In the genomic region with DNA sequence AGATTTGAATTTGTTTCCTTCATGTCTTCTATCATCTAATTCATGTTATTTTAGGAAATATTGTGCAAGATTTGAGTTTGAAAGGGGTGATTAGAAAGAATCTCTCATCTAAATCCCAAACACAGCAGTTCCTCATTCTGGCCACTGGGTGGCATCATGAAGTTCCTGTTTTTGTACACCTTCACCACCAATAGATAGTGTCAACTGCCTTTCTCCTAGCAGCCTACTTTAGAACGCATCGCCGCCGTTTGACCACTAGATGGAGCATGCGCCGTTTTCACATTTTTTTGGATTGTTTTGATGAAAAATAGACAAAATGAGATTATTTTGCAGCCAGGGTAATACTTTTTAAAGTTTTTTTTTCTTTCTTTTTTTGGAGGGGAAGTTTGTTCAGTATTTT, we compare ENCODE assay signal across 9 mouse cellular contexts.
DNase-seq lines count a peak whose midpoint lies in the region; ATAC-seq and TF ChIP-seq lines count a peak whose summit lies in the region.
"Had no signal": no experiment of that assay in that cellular context is flagged by ENCODE, and none has a peak within 500 bp of the region (broad histone marks: within the 10 kb centered on the region; RNA-seq: fewer than 3 reads in every experiment).

No protein-coding gene starts in this region.

- TF ChIP-seq POLR2A in brain, embryonic 14.5 days (IDR thresholded peaks at IDR 0.05; ENCODE audit: borderline replicate concordance, extremely low read depth, insufficient read depth, insufficient read length, poor library complexity, severe bottlenecking): no peak

- peak; percentile 84 for ATAC-seq in hindbrain, embryonic 11.5 days (ENCODE audit: low FRiP score)

- H3K4me3 ChIP-seq in ES-E14 (ENCODE audit: insufficient read depth in 1 of 2, low read depth in 1 of 2, low read length in 2 of 2, poor library complexity in 1 of 2, severe bottlenecking in 1 of 2): no peak overlapping the region
- no peak overlapping the region for H3K4me3 ChIP-seq in hindbrain, embryonic 11.5 days (ENCODE audit: low read depth, low read length)
- H3K4me3 ChIP-seq: limb, embryonic 12.5 days had no signal

- peak; percentile 55 for DNase-seq in ES-E14 (ENCODE audit: low read depth, low spot score)
- DNase-seq in brain, embryonic 14.5 days (ENCODE audit: low read depth): peak; percentile 90
- peak; percentile 7 for DNase-seq in fibroblast of lung, adult 2 months (ENCODE audit: low read depth)
- DNase-seq in hindbrain, embryonic 11.5 days (ENCODE audit: low spot score): peak; percentile 76
- peak; percentile 65 for DNase-seq in layer of hippocampus, adult 9-10 months (ENCODE audit: low spot score)
- peak; percentile 63 for DNase-seq in lung, postnatal 25 days (ENCODE audit: low spot score)
- peak; percentile 82 for DNase-seq in retina, postnatal 1 day
- peak; percentile 56 to 60 for DNase-seq in thymus, postnatal 36 days

- in situ Hi-C loops in ES-E14 (cut with MboI; ENCODE audit: low sequenced_read_pairs in 2 of 2, unreplicated experiment in 2 of 2): no loop called here

- TF ChIP-seq CTCF in brain, embryonic 14.5 days (IDR thresholded peaks at IDR 0.05; ENCODE audit: borderline replicate concordance, extremely low read depth, insufficient read depth, insufficient read length): peak; percentile 82; the same call in 1 of the 2 replicates

- no peak overlapping the region for H3K27ac ChIP-seq in ES-E14 (ENCODE audit: insufficient read depth, low read depth, low read length, poor library complexity, severe bottlenecking)
- H3K27ac ChIP-seq in hindbrain, embryonic 11.5 days (ENCODE audit: low read depth, low read length): no peak overlapping the region
- H3K27ac ChIP-seq: limb, embryonic 12.5 days had no signal

- H3K9me3 ChIP-seq in ES-E14 (ENCODE audit: control insufficient read depth, insufficient read depth, low read depth, low read length): no peaks in the 10 kb centered on the region
- no peaks in the 10 kb centered on the region for H3K9me3 ChIP-seq in hindbrain, embryonic 11.5 days (ENCODE audit: control insufficient read depth, low read length)
- H3K9me3 ChIP-seq: limb, embryonic 12.5 days had no signal

- 6% methylated on average over 6 of the region's 6 CpGs for WGBS in hindbrain, embryonic 11.5 days

- H3K4me1 ChIP-seq in ES-E14 (ENCODE audit: control insufficient read depth in 2 of 2, insufficient read depth in 2 of 2, low read length in 2 of 2, poor library complexity in 1 of 2): no peaks in the 10 kb centered on the region
- no peaks in the 10 kb centered on the region for H3K4me1 ChIP-seq in hindbrain, embryonic 11.5 days (replicated peaks; ENCODE audit: control insufficient read depth, insufficient read depth, low read length)
- H3K4me1 ChIP-seq: limb, embryonic 12.5 days had no signal

- no peaks in the 10 kb centered on the region for H3K27me3 ChIP-seq in hindbrain, embryonic 11.5 days (ENCODE audit: control insufficient read depth, insufficient read depth, low read length)
- H3K27me3 ChIP-seq: limb, embryonic 12.5 days had no signal

- no peaks in the 10 kb centered on the region for H3K36me3 ChIP-seq in ES-E14 (ENCODE audit: control insufficient read depth, insufficient read depth, low read length, poor library complexity, severe bottlenecking)
- H3K36me3 ChIP-seq in hindbrain, embryonic 11.5 days (ENCODE audit: control insufficient read depth, insufficient read depth, low read length): no peaks in the 10 kb centered on the region
- H3K36me3 ChIP-seq: limb, embryonic 12.5 days had no signal

- no peak overlapping the region for H3K9ac ChIP-seq in ES-E14 (ENCODE audit: insufficient read depth, low read depth, low read length, poor library complexity, severe bottlenecking)
- H3K9ac ChIP-seq in hindbrain, embryonic 11.5 days (ENCODE audit: low read depth, low read length): no peak overlapping the region
- H3K9ac ChIP-seq: limb, embryonic 12.5 days had no signal

- H3K4me2 ChIP-seq in hindbrain, embryonic 11.5 days (replicated peaks; ENCODE audit: low read depth, low read length): no peak overlapping the region
- H3K4me2 ChIP-seq: limb, embryonic 12.5 days had no signal

TF ChIP-seq in ES-E14, 5 proteins besides CTCF, POLR2A, EP300 and RAD21:
- TF ChIP-seq ZC3H11A (IDR thresholded peaks at IDR 0.05; ENCODE audit: borderline replicate concordance, low read depth, low read length) (peak; percentile 67), CHD2 (IDR thresholded peaks at IDR 0.05; ENCODE audit: low read depth, low read length) (no peak), ZNF384 (IDR thresholded peaks at IDR 0.05; ENCODE audit: low read depth, low read length) (0 out of 2 replicates have a peak, but pooled peaks have one; percentile 16), MAFK (IDR thresholded peaks at IDR 0.05; ENCODE audit: insufficient read depth, low read depth, low read length) (0 out of 2 replicates have a peak, but pooled peaks have one; percentile 10), HCFC1 (IDR thresholded peaks at IDR 0.05; ENCODE audit: borderline replicate concordance, insufficient read depth, low read length) (no peak)

Comparison
In these comparisons a context has a peak if more than half of its experiments do, and no peak if none do; other contexts are left out.
1. DNase-seq: peak in every context shown above with its lines; median percentile 90 in brain, embryonic 14.5 days; 82 in retina, postnatal 1 day; 76 in hindbrain, embryonic 11.5 days; 65 in layer of hippocampus, adult 9-10 months; 63 in lung, postnatal 25 days; 58 in thymus, postnatal 36 days; 55 in ES-E14; 7 in fibroblast of lung, adult 2 months.